Mouse (Mus musculus): ENCODE data around the gene Nmnat2. TPM values are rescaled to one million over a fixed set of nuclear protein-coding genes. Genes with fewer than 3 reads are reported as not detected.
A peak's percentile ranks its signal among the peaks of the same experiment; 100 is the strongest.

The Nmnat2 gene
- polyA plus RNA-seq, 1 experiment from 2014 or later = 1.3 TPM

- no peak for TF ChIP-seq CTCF (IDR thresholded peaks at IDR 0.05; ENCODE audit: low read depth)
- TF ChIP-seq EP300 (optimal IDR thresholded peaks at IDR 0.05) = no peak
- ATAC-seq (ENCODE audit: low FRiP score, low TSS enrichment) (no peak), DNase-seq (ENCODE audit: low spot score) (no peak)
- no peaks in the 10 kb centered on the region for H3K27me3 ChIP-seq (ENCODE audit: control insufficient read depth, insufficient read depth, low read length)
- H3K4me2 ChIP-seq (replicated peaks; ENCODE audit: low read depth) = no peak overlapping the region
- H3K27ac ChIP-seq (replicated peaks) = no peak overlapping the region
- H3K4me3 ChIP-seq (ENCODE audit: low read depth, low read length) = no peak overlapping the region
- H3K9ac ChIP-seq (ENCODE audit: low read length) = no peak overlapping the region
- WGBS = 58% methylated on average over 6 of the region's 6 CpGs
- H3K9me3 ChIP-seq (ENCODE audit: control insufficient read depth, low read length) = no peaks in the 10 kb centered on the region
- H3K4me1 ChIP-seq (replicated peaks; ENCODE audit: control insufficient read depth, insufficient read depth) = no peaks in the 10 kb centered on the region
- no peaks in the 10 kb centered on the region for H3K36me3 ChIP-seq (ENCODE audit: control insufficient read depth, insufficient read depth, low read length)
These were observed 129.4 kb downstream of the Nmnat2 start for GRCm38 (mm10) chr1:153084191-153084590.

GRCm38 (mm10) chr1:153085198-153085597 is 130.4 kb downstream of the Nmnat2 start:
- Histone ChIP-seq H3K9ac (ENCODE audit: low read length) (no peak overlapping the region), H3K36me3 (ENCODE audit: control insufficient read depth, insufficient read depth, low read length) (no peaks in the 10 kb centered on the region), H3K9me3 (ENCODE audit: control insufficient read depth, low read length) (no peaks in the 10 kb centered on the region), H3K27me3 (ENCODE audit: control insufficient read depth, insufficient read depth, low read length) (no peaks in the 10 kb centered on the region), H3K4me2 (replicated peaks; ENCODE audit: low read depth) (no peak overlapping the region), H3K4me1 (replicated peaks; ENCODE audit: control insufficient read depth, insufficient read depth) (no peaks in the 10 kb centered on the region), H3K4me3 (ENCODE audit: low read depth, low read length) (no peak overlapping the region), H3K27ac (replicated peaks) (no peak overlapping the region)
- 83% methylated on average over 5 of the region's 5 CpGs for WGBS
- no peak for ATAC-seq (ENCODE audit: low FRiP score, low TSS enrichment)
- TF ChIP-seq EP300 (optimal IDR thresholded peaks at IDR 0.05) (no peak), CTCF (IDR thresholded peaks at IDR 0.05; ENCODE audit: low read depth) (no peak)
- DNase-seq (ENCODE audit: low spot score) = no peak

GRCm38 (mm10) chr1:153087771-153088170 is 133.0 kb downstream of the Nmnat2 start:
- H3K9ac ChIP-seq (ENCODE audit: low read length) = no peak overlapping the region
- no peaks in the 10 kb centered on the region for H3K36me3 ChIP-seq (ENCODE audit: control insufficient read depth, insufficient read depth, low read length)
- no peak overlapping the region for H3K4me2 ChIP-seq (replicated peaks; ENCODE audit: low read depth)
- ATAC-seq (ENCODE audit: low FRiP score, low TSS enrichment) (no peak), DNase-seq (ENCODE audit: low spot score) (no peak)
- no peaks in the 10 kb centered on the region for H3K9me3 ChIP-seq (ENCODE audit: control insufficient read depth, low read length)
- no peaks in the 10 kb centered on the region for H3K4me1 ChIP-seq (replicated peaks; ENCODE audit: control insufficient read depth, insufficient read depth)
- H3K4me3 ChIP-seq (ENCODE audit: low read depth, low read length) = no peak overlapping the region
- TF ChIP-seq CTCF (IDR thresholded peaks at IDR 0.05; ENCODE audit: low read depth) = no peak
- TF ChIP-seq EP300 (optimal IDR thresholded peaks at IDR 0.05) = no peak
- H3K27me3 ChIP-seq (ENCODE audit: control insufficient read depth, insufficient read depth, low read length) = no peaks in the 10 kb centered on the region
- no peak overlapping the region for H3K27ac ChIP-seq (replicated peaks)
- 79% methylated on average over 5 of the region's 5 CpGs for WGBS

GRCm38 (mm10) chr1:153090081-153090480 is 135.3 kb downstream of the Nmnat2 start:
- 90% methylated on average over 2 of the region's 2 CpGs for WGBS
- DNase-seq (ENCODE audit: low spot score) (no peak), ATAC-seq (ENCODE audit: low FRiP score, low TSS enrichment) (no peak)
- TF ChIP-seq CTCF (IDR thresholded peaks at IDR 0.05; ENCODE audit: low read depth) = no peak
- TF ChIP-seq EP300 (optimal IDR thresholded peaks at IDR 0.05) = no peak
- H3K9me3 ChIP-seq (ENCODE audit: control insufficient read depth, low read length) = no peaks in the 10 kb centered on the region
- H3K27me3 ChIP-seq (ENCODE audit: control insufficient read depth, insufficient read depth, low read length) = no peaks in the 10 kb centered on the region
- H3K36me3 ChIP-seq (ENCODE audit: control insufficient read depth, insufficient read depth, low read length) = no peaks in the 10 kb centered on the region
- no peaks in the 10 kb centered on the region for H3K4me1 ChIP-seq (replicated peaks; ENCODE audit: control insufficient read depth, insufficient read depth)
- no peak overlapping the region for H3K4me3 ChIP-seq (ENCODE audit: low read depth, low read length)
- H3K9ac ChIP-seq (ENCODE audit: low read length) = no peak overlapping the region
- H3K4me2 ChIP-seq (replicated peaks; ENCODE audit: low read depth) = no peak overlapping the region
- H3K27ac ChIP-seq (replicated peaks) = no peak overlapping the region

- no peak for DNase-seq (ENCODE audit: low spot score)
- no peak overlapping the region for H3K4me3 ChIP-seq (ENCODE audit: low read depth, low read length)
- H3K36me3 ChIP-seq (ENCODE audit: control insufficient read depth, insufficient read depth, low read length) = no peaks in the 10 kb centered on the region
- TF ChIP-seq EP300 (optimal IDR thresholded peaks at IDR 0.05) (no peak), CTCF (IDR thresholded peaks at IDR 0.05; ENCODE audit: low read depth) (no peak)
- no peaks in the 10 kb centered on the region for H3K9me3 ChIP-seq (ENCODE audit: control insufficient read depth, low read length)
- 67% methylated on average over 4 of the region's 4 CpGs for WGBS
- no peak overlapping the region for H3K4me2 ChIP-seq (replicated peaks; ENCODE audit: low read depth)
- no peak overlapping the region for H3K27ac ChIP-seq (replicated peaks)
- H3K27me3 ChIP-seq (ENCODE audit: control insufficient read depth, insufficient read depth, low read length) = no peaks in the 10 kb centered on the region
- no peak overlapping the region for H3K9ac ChIP-seq (ENCODE audit: low read length)
- no peaks in the 10 kb centered on the region for H3K4me1 ChIP-seq (replicated peaks; ENCODE audit: control insufficient read depth, insufficient read depth)
- no peak for ATAC-seq (ENCODE audit: low FRiP score, low TSS enrichment)
These were observed 136.0 kb downstream of the Nmnat2 start for GRCm38 (mm10) chr1:153090807-153091206.

- H3K9me3 ChIP-seq (ENCODE audit: control insufficient read depth, low read length) = no peaks in the 10 kb centered on the region
- DNase-seq (ENCODE audit: low spot score) = no peak
- ATAC-seq (ENCODE audit: low FRiP score, low TSS enrichment) = peak; percentile 77
- no peak overlapping the region for H3K4me2 ChIP-seq (replicated peaks; ENCODE audit: low read depth)
- no peak overlapping the region for H3K9ac ChIP-seq (ENCODE audit: low read length)
- H3K36me3 ChIP-seq (ENCODE audit: control insufficient read depth, insufficient read depth, low read length) = no peaks in the 10 kb centered on the region
- H3K27ac ChIP-seq (replicated peaks) = 0 out of 2 replicates have a peak overlapping the region, but pooled peaks have one; percentile 18
- 34% methylated on average over 9 of the region's 9 CpGs for WGBS
- H3K4me3 ChIP-seq (ENCODE audit: low read depth, low read length) = no peak overlapping the region
- H3K27me3 ChIP-seq (ENCODE audit: control insufficient read depth, insufficient read depth, low read length) = no peaks in the 10 kb centered on the region
- no peak for TF ChIP-seq CTCF (IDR thresholded peaks at IDR 0.05; ENCODE audit: low read depth)
- TF ChIP-seq EP300 (optimal IDR thresholded peaks at IDR 0.05) = no peak
- H3K4me1 ChIP-seq (replicated peaks; ENCODE audit: control insufficient read depth, insufficient read depth) = no peaks in the 10 kb centered on the region
These were observed 136.8 kb downstream of the Nmnat2 start for GRCm38 (mm10) chr1:153091438-153092236.

All from stomach, postnatal 0 days (tissue).